Mouse (Mus musculus) bone marrow, adult 2 months (tissue): ENCODE data around the gene Stk24.

Experiments
- CTCF ChIP-seq: fragments of 200-500 bp; IDR thresholded peaks from 2 replicates; pipeline ENCODE4 v1.5.1; 2011; ENCODE audit warnings: low read length, control low read depth; ENCODE audit not compliant: control insufficient read depth, insufficient read depth
- POLR2A ChIP-seq: fragments of 200-500 bp; IDR thresholded peaks from 2 replicates; pipeline ENCODE4 v1.6.1; 2011; ENCODE audit warnings: low read depth, mild to moderate bottlenecking, control low read depth, low read length, borderline replicate concordance; ENCODE audit not compliant: control insufficient read depth

DNA sequence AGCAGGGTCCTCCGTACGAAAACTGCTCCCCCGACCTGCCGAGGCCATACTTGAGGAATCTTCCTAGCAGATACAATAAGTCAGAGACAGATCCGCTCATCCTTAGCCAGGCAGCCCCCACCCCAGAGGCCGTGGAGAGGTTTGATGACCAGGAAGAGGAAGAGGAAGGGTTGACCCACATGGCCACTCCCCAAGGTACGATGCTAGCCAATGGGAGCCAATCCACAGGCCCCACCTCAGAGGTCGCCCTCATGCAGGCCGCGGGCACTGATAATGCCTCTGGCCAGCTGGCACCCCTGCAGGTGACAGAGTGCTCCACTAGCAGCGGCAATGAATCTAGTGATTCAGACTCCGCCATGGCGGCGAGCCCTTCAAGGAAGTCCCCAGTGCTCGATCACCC, 135.7 kb downstream of the Stk24 start:
- no peak for TF ChIP-seq CTCF
- TF ChIP-seq POLR2A, result no peak
